Mouse (Mus musculus) neural tube, embryonic 11.5 days (tissue): ENCODE data around the gene Grm7. TPM values are rescaled to one million over a fixed set of nuclear protein-coding genes. Genes with fewer than 3 reads are reported as not detected.

Experiments used
- ATAC-seq: fragments of 200-750 bp; cut with Nextera tagmentation; 2 replicates; pipeline ENCODE4 v1.8.0; 2017; ENCODE audit warnings: moderate number of reproducible peaks, mild to moderate bottlenecking, moderate TSS enrichment, moderate library complexity; ENCODE audit not compliant: insufficient read depth, low FRiP score, low TSS enrichment
- DNase-seq: peaks from one replicate; pipeline ENCODE4 v3.0.0-alpha.2; 2015; ENCODE audit warnings: low spot score
- H3K27ac ChIP-seq: fragments of 300-500 bp; sonication (generic); 2 replicates; pipeline ENCODE4 v1.5.1; 2014; ENCODE audit warnings: low read depth, mild to moderate bottlenecking, low read length
- H3K27me3 ChIP-seq: fragments of 300-500 bp; sonication (generic); 2 replicates; pipeline ENCODE4 v1.6.1; 2014; ENCODE audit warnings: mild to moderate bottlenecking, low read length, mixed read lengths; ENCODE audit not compliant: control insufficient read depth, insufficient read depth
- H3K36me3 ChIP-seq: fragments of 300-500 bp; sonication (generic); 2 replicates; pipeline ENCODE4 v1.6.1; 2014; ENCODE audit warnings: mild to moderate bottlenecking, low read length, moderate library complexity, mixed read lengths; ENCODE audit not compliant: control insufficient read depth, insufficient read depth
- H3K4me1 ChIP-seq: fragments of 300-500 bp; sonication (generic); 2 replicates; pipeline ENCODE4 v1.6.1; 2014; ENCODE audit warnings: low read length, mixed read lengths; ENCODE audit not compliant: control insufficient read depth, insufficient read depth
- H3K4me2 ChIP-seq: fragments of 300-500 bp; sonication (generic); 2 replicates; pipeline ENCODE4 v1.6.1; 2014; ENCODE audit warnings: low read depth, mild to moderate bottlenecking, moderate library complexity
- H3K4me3 ChIP-seq: fragments of 300-500 bp; sonication (generic); 2 replicates; pipeline ENCODE4 v1.5.1; 2014; ENCODE audit warnings: low read depth, low read length
- H3K9ac ChIP-seq: fragments of 300-500 bp; sonication (generic); 2 replicates; pipeline ENCODE4 v1.6.1; 2014; ENCODE audit warnings: mild to moderate bottlenecking, low read length
- H3K9me3 ChIP-seq: fragments of 300-500 bp; sonication (generic); 2 replicates; pipeline ENCODE4 v1.6.1; 2016; ENCODE audit warnings: low read length; ENCODE audit not compliant: control insufficient read depth
- WGBS: fragments of 180-500 bp; shearing (Covaris S2); extraction: QIAGEN DNeasy Blood & Tissue Kit; methylation state at CpG from one replicate; pipeline ENCODE4 v1.1.7; 2014; 5-methylcytosine and 5-hydroxymethylcytosine counted together
- polyA plus RNA-seq: library from polyadenylated mRNA; unstranded; fragments of >200 nt; fragmentation: Nextera tagmentation; extraction: Ambion mirVana; gene quantifications from 2 replicates; pipeline ENCODE4 v1.2.1, GENCODE M21; 2014

Grm7 gene
- polyA plus RNA-seq, 1 experiment from 2014 or later, result 0.89 TPM

- Histone ChIP-seq H3K36me3 (no peaks in the 10 kb centered on the region), H3K4me3 (no peak overlapping the region), H3K27ac (no peak overlapping the region), H3K9me3 (no peaks in the 10 kb centered on the region), H3K27me3 (no peaks in the 10 kb centered on the region), H3K9ac (no peak overlapping the region), H3K4me1 (no peaks in the 10 kb centered on the region), H3K4me2 (no peak overlapping the region)
- ATAC-seq (no peak), DNase-seq (no peak)
- WGBS, result 79% methylated on average over 2 of the region's 2 CpGs
Measured at GRCm38 (mm10) chr6:111446228-111446627, 800.8 kb downstream of the Grm7 start.

GRCm38 (mm10) chr6:111447851-111448250, 802.5 kb downstream of the Grm7 start:
- H3K9me3 ChIP-seq, result no peaks in the 10 kb centered on the region
- H3K36me3 ChIP-seq, result no peaks in the 10 kb centered on the region
- H3K27ac ChIP-seq, result no peak overlapping the region
- H3K9ac ChIP-seq, result no peak overlapping the region
- no peak overlapping the region for H3K4me2 ChIP-seq
- H3K27me3 ChIP-seq, result no peaks in the 10 kb centered on the region
- no peak for DNase-seq
- ATAC-seq, result no peak
- H3K4me3 ChIP-seq, result no peak overlapping the region
- H3K4me1 ChIP-seq, result no peaks in the 10 kb centered on the region

GRCm38 (mm10) chr6:111449054-111449783, 803.8 kb downstream of the Grm7 start:
- Histone ChIP-seq H3K4me3 (no peak overlapping the region), H3K9me3 (no peaks in the 10 kb centered on the region), H3K9ac (no peak overlapping the region), H3K36me3 (no peaks in the 10 kb centered on the region), H3K27me3 (no peaks in the 10 kb centered on the region), H3K4me2 (no peak overlapping the region), H3K27ac (no peak overlapping the region), H3K4me1 (no peaks in the 10 kb centered on the region)
- WGBS, result 31% methylated on average over 3 of the region's 3 CpGs
- ATAC-seq (no peak), DNase-seq (no peak)

- H3K27ac ChIP-seq, result no peak overlapping the region
- no peak overlapping the region for H3K9ac ChIP-seq
- no peak overlapping the region for H3K4me3 ChIP-seq
- no peak for ATAC-seq
- no peaks in the 10 kb centered on the region for H3K36me3 ChIP-seq
- H3K9me3 ChIP-seq, result no peaks in the 10 kb centered on the region
- no peaks in the 10 kb centered on the region for H3K27me3 ChIP-seq
- no peak overlapping the region for H3K4me2 ChIP-seq
- H3K4me1 ChIP-seq, result no peaks in the 10 kb centered on the region
- WGBS, result 53% methylated on average over 1 of the region's 1 CpGs
- DNase-seq, result no peak
Measured at GRCm38 (mm10) chr6:111481866-111482265, 836.5 kb downstream of the Grm7 start.

GRCm38 (mm10) chr6:111486081-111486480, 840.7 kb downstream of the Grm7 start:
- DNase-seq, result no peak
- H3K4me1 ChIP-seq, result no peaks in the 10 kb centered on the region
- no peaks in the 10 kb centered on the region for H3K9me3 ChIP-seq
- H3K4me2 ChIP-seq, result no peak overlapping the region
- no peak overlapping the region for H3K9ac ChIP-seq
- H3K27me3 ChIP-seq, result no peaks in the 10 kb centered on the region
- no peaks in the 10 kb centered on the region for H3K36me3 ChIP-seq
- ATAC-seq, result no peak
- H3K27ac ChIP-seq, result no peak overlapping the region
- no peak overlapping the region for H3K4me3 ChIP-seq

- H3K4me1 ChIP-seq, result no peaks in the 10 kb centered on the region
- 85% methylated on average over 4 of the region's 4 CpGs for whole genome bisulfite sequencing
- no peak overlapping the region for H3K9ac ChIP-seq
Measured at GRCm38 (mm10) chr6:111487556-111487955, 842.2 kb downstream of the Grm7 start.

GRCm38 (mm10) chr6:111492166-111492565, 846.8 kb downstream of the Grm7 start:
- ATAC-seq (no peak), DNase-seq (no peak)
- no peaks in the 10 kb centered on the region for H3K27me3 ChIP-seq
- H3K9me3 ChIP-seq, result no peaks in the 10 kb centered on the region
- no peak overlapping the region for H3K9ac ChIP-seq
- no peak overlapping the region for H3K27ac ChIP-seq
- H3K4me1 ChIP-seq, result no peaks in the 10 kb centered on the region
- no peak overlapping the region for H3K4me2 ChIP-seq
- H3K36me3 ChIP-seq, result no peaks in the 10 kb centered on the region
- no peak overlapping the region for H3K4me3 ChIP-seq

More at GRCm38 (mm10) chr6:111487556-111487955, 842.2 kb downstream of the Grm7 start:
- DNase-seq (no peak), ATAC-seq (no peak)
- Histone ChIP-seq H3K9me3 (no peaks in the 10 kb centered on the region), H3K27ac (no peak overlapping the region), H3K27me3 (no peaks in the 10 kb centered on the region), H3K36me3 (no peaks in the 10 kb centered on the region), H3K4me2 (no peak overlapping the region), H3K4me3 (no peak overlapping the region)

GRCm38 (mm10) chr6:111499542-111499941, 854.2 kb downstream of the Grm7 start:
- Histone ChIP-seq H3K27me3 (no peaks in the 10 kb centered on the region), H3K4me2 (no peak overlapping the region), H3K4me3 (no peak overlapping the region), H3K36me3 (no peaks in the 10 kb centered on the region), H3K9me3 (no peaks in the 10 kb centered on the region), H3K4me1 (no peaks in the 10 kb centered on the region), H3K9ac (no peak overlapping the region), H3K27ac (no peak overlapping the region)
- no peak for DNase-seq
- ATAC-seq, result no peak
- WGBS, result 82% methylated on average over 5 of the region's 5 CpGs

- Histone ChIP-seq H3K27me3 (no peaks in the 10 kb centered on the region), H3K4me3 (no peak overlapping the region), H3K9me3 (no peaks in the 10 kb centered on the region), H3K36me3 (no peaks in the 10 kb centered on the region), H3K4me1 (no peaks in the 10 kb centered on the region), H3K9ac (no peak overlapping the region), H3K27ac (no peak overlapping the region), H3K4me2 (no peak overlapping the region)
- WGBS, result 36% methylated on average over 1 of the region's 1 CpGs
- ATAC-seq (peak; percentile 57; the same call in 1 of the 2 replicates), DNase-seq (no peak)
Measured at GRCm38 (mm10) chr6:111510768-111511459, 865.5 kb downstream of the Grm7 start.
